Mouse (Mus musculus): ENCODE data around the gene Gje1. TPM values are rescaled to one million over a fixed set of nuclear protein-coding genes. Genes with fewer than 3 reads are reported as not detected.
A peak's percentile ranks its signal among the peaks of the same experiment; 100 is the strongest.

The Gje1 gene
- polyA plus RNA-seq (2015; fragmentation: Nextera tagmentation; extraction: Ambion mirVana) = not detected in 2 replicates

DNA sequence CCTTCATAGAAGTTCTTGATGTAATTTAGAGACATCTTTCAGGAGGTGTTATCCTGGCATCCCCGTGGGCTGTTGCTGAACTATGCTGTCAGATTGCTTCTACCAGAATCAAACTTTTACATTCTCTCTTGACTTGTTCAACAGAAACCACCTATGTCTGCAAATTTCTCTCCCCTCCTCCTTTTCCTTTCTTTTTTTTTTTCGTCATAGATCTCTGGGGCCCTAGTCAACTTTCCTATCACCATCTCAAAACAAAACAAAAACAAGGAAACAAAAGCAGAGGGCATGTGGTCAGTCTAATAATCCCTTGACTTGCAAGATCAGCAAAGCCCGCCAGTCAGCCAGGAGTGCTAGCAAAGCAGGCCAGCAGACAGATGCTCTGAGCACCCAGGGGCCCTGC lies at the start of gene Gje1:
TSS of gene Gje1 (minus strand) at position 101 of the 400 bp plus-strand sequence.
- H3K9ac ChIP-seq (ENCODE audit: low read depth, low read length) = no peak within 1 kb of the TSS
- no peak for ATAC-seq

DNA sequence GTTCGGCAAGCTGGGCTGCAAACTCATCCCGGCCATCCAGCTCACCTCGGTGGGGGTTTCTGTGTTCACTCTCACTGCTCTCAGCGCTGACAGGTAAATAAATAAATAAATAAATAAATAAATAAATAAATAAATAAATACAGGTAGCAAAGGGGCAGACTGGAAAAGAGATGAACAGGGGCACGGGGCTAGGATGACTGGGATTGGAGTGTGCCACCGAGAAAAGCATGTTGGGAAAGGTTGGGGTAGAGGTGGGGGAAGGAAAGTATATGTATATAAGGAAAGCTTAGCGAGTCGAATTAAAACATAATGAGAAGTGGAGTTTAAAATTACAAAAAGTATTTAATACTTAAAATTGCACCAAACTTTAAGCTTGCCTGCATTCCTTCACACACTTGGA lies 42.6 kb upstream of the Gje1 start:
- peak overlapping the region; percentile 61 for H3K4me2 ChIP-seq (ENCODE audit: low read depth, low read length)
- no peaks in the 10 kb centered on the region; the same call in 1 of the 2 replicates for H3K4me1 ChIP-seq (ENCODE audit: control insufficient read depth, insufficient read depth, low read length)
- H3K27me3 ChIP-seq (replicated peaks; ENCODE audit: control insufficient read depth, insufficient read depth, low read length) = peaks cover 8% of the 10 kb centered on the region; the same call in 1 of the 2 replicates
- no peak overlapping the region for H3K27ac ChIP-seq (ENCODE audit: low read length)
- H3K4me3 ChIP-seq (ENCODE audit: low read length) = peak overlapping the region; percentile 34
- no peaks in the 10 kb centered on the region for H3K36me3 ChIP-seq (ENCODE audit: control insufficient read depth, insufficient read depth, low read length)
- no peak overlapping the region for H3K9ac ChIP-seq (ENCODE audit: low read depth, low read length)
- no peaks in the 10 kb centered on the region for H3K9me3 ChIP-seq (ENCODE audit: control insufficient read depth, low read length)
- no peak for ATAC-seq
- 26% methylated on average over 8 of the region's 8 CpGs for WGBS

More for the DNA sequence above, at the start of gene Gje1:
- Histone ChIP-seq H3K27me3 (replicated peaks; ENCODE audit: control insufficient read depth, insufficient read depth, low read length) (no peaks in the 10 kb centered on the region), H3K27ac (ENCODE audit: low read length) (no peak within 1 kb of the TSS), H3K4me3 (ENCODE audit: low read length) (no peak within 1 kb of the TSS), H3K36me3 (ENCODE audit: control insufficient read depth, insufficient read depth, low read length) (no peaks in the 10 kb centered on the region), H3K4me2 (ENCODE audit: low read depth, low read length) (no peak within 1 kb of the TSS), H3K9me3 (ENCODE audit: control insufficient read depth, low read length) (no peaks in the 10 kb centered on the region), H3K4me1 (ENCODE audit: control insufficient read depth, insufficient read depth, low read length) (no peaks in the 10 kb centered on the region)
- 72% methylated on average over 3 of the region's 3 CpGs for WGBS

DNA sequence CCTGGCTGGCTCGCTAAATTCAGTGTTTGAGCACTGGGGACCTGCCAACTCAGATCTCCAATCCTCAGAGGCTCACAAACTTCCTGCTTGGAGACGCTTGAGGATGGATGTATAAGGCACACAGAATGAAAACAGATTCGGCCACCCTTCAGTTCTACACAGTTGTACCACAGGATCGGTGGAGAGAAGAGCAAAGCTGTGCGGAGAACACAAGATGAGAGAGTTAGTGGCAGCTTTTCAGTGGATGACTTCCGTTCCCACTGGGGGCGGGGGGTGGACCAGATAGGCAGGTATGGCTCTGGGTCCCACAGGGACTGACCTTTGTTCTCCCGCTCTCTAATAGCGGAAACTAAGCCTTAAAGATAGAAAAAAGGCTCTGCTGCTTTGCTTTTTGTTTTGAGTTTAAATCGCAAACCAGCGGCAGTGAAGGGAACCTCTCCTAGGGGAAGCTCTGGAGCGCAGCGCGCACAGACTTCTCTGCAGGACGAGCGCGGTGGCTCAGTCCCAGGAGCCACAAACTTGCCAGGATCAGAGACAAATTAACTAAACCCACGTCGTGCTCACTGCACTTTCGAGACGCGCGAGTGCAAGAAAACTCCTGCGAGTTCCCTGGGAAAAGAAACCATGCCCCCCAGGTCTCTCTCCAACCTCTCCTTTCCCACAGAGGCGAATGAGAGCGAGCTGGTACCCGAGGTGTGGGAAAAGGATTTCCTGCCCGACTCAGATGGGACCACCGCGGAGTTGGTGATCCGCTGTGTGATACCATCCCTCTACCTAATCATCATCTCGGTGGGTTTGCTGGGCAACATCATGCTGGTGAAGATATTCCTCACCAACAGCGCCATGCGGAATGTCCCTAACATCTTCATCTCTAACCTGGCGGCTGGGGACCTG lies 41.9 kb upstream of the Gje1 start:
- Histone ChIP-seq H3K9ac (ENCODE audit: low read depth, low read length) (no peak overlapping the region), H3K4me2 (ENCODE audit: low read depth, low read length) (peak overlapping the region; percentile 61), H3K27ac (ENCODE audit: low read length) (no peak overlapping the region), H3K4me1 (ENCODE audit: control insufficient read depth, insufficient read depth, low read length) (no peaks in the 10 kb centered on the region; the same call in 1 of the 2 replicates), H3K27me3 (replicated peaks; ENCODE audit: control insufficient read depth, insufficient read depth, low read length) (peaks cover 8% of the 10 kb centered on the region; the same call in 1 of the 2 replicates), H3K4me3 (ENCODE audit: low read length) (peak overlapping the region; percentile 34), H3K36me3 (ENCODE audit: control insufficient read depth, insufficient read depth, low read length) (no peaks in the 10 kb centered on the region), H3K9me3 (ENCODE audit: control insufficient read depth, low read length) (no peaks in the 10 kb centered on the region)
- 2% methylated on average over 35 of the region's 35 CpGs for WGBS
- peak; percentile 46; the same call in 1 of the 2 replicates for ATAC-seq

DNA sequence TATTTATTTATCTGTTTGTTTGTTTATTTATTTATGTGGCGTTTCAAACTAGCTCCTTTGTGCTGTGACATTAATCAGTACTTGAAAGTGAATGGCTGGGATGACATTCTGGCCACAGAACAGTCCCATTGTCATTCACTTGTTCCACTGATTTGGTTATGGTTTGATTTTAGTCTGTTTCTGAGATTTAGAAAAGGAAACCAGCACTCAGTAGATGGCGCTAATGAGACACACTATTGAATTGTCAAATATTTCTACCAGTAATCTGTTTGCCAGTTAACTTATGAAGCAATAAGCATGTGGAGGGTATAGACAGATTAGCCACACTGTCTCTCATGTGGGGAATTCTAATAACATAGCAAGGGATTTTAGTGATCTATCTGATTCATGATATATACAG lies 16.3 kb upstream of the Gje1 start:
- WGBS = 6% methylated on average over 2 of the region's 2 CpGs

DNA sequence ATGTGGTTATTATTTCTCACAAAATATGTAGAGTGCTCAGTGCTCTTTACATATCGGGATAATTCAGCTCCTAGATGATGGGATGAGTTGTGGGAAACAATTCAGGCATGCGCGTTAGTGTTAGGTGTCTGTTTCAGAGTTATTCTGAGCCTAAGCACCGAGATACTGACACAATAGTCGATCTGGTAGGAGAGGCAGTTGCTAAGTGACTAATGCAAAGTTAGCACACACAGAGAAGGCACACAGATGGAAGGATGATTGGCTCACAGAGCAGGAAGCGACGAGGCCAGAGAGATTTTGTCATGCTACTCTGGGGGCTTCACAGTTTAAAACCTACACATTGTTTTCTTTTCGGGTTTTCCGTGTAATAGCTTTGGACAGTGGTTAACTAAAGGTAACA lies 7.7 kb upstream of the Gje1 start:
- Histone ChIP-seq H3K4me2 (ENCODE audit: low read depth, low read length) (no peak overlapping the region), H3K4me1 (ENCODE audit: control insufficient read depth, insufficient read depth, low read length) (no peaks in the 10 kb centered on the region), H3K27ac (ENCODE audit: low read length) (no peak overlapping the region), H3K27me3 (replicated peaks; ENCODE audit: control insufficient read depth, insufficient read depth, low read length) (no peaks in the 10 kb centered on the region), H3K4me3 (ENCODE audit: low read length) (no peak overlapping the region), H3K9me3 (ENCODE audit: control insufficient read depth, low read length) (no peaks in the 10 kb centered on the region), H3K36me3 (ENCODE audit: control insufficient read depth, insufficient read depth, low read length) (no peaks in the 10 kb centered on the region), H3K9ac (ENCODE audit: low read depth, low read length) (no peak overlapping the region)
- WGBS = 70% methylated on average over 9 of the region's 9 CpGs
- no peak for ATAC-seq

More for the DNA sequence above, 16.3 kb upstream of the Gje1 start:
- no peaks in the 10 kb centered on the region for H3K4me1 ChIP-seq (ENCODE audit: control insufficient read depth, insufficient read depth, low read length)
- no peaks in the 10 kb centered on the region for H3K36me3 ChIP-seq (ENCODE audit: control insufficient read depth, insufficient read depth, low read length)
- H3K4me3 ChIP-seq (ENCODE audit: low read length) = no peak overlapping the region
- H3K9ac ChIP-seq (ENCODE audit: low read depth, low read length) = no peak overlapping the region
- no peaks in the 10 kb centered on the region for H3K27me3 ChIP-seq (replicated peaks; ENCODE audit: control insufficient read depth, insufficient read depth, low read length)
- no peak overlapping the region for H3K27ac ChIP-seq (ENCODE audit: low read length)
- no peak for ATAC-seq
- no peak overlapping the region for H3K4me2 ChIP-seq (ENCODE audit: low read depth, low read length)
- no peaks in the 10 kb centered on the region for H3K9me3 ChIP-seq (ENCODE audit: control insufficient read depth, low read length)

DNA sequence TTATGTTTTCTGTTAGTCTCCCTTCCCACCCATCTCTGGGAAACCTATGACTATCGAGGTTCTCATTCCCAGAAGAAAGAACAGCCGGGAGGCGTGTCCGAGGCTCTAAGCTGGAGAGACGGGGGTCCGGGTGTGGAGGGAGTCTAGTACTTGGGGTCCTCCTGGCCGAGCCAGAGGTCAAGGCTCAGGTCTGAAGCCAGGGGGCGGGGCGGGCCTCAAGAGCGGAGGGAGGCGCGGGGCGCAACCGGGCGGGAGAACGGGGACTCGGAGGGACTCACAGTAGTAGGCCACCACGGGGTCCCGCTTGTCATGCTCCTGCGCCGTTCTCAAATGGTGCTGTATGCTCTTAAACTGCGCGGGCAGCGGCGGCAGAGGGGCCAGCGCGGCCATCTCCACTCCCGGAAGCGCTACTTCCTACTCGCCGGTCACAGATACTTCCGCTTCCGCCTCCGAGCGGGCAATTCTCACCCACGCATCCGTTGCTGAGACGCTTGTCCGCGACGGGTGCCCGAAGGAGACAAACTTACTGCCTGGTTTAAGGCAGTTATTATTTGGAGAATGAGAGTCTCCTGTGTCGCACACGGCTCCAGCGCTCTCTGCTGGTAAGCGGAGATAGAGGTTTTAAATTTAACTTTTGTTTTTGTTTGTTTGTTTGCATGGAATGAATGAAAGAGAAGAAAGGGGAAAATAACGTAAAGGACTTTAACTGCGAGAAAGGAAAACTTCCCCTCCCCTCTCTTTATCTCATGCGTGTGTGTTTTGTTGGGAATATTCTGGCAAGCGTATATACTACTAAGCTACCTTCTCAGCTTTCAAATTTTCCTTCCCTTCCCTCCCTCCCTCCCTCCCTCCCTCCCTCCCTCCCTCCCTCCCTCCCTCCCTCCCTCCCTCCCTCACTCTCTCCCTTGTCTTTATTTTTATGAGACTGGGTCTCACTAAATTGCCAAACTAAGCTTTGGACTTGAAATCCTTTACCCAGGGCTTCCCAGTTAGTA lies 12.6 kb downstream of the Gje1 start, which contains the start of the genes Vta1 and Nmbr:
TSS of gene Vta1 (minus strand) at position 489 of the 995 bp plus-strand sequence.
TSS of gene Nmbr (plus strand) at position 520 of the 995 bp plus-strand sequence.
- Histone ChIP-seq H3K36me3 (ENCODE audit: control insufficient read depth, insufficient read depth, low read length) (no peaks in the 10 kb centered on the region), H3K9me3 (ENCODE audit: control insufficient read depth, low read length) (no peaks in the 10 kb centered on the region), H3K4me3 (ENCODE audit: low read length) (peak within 1 kb of the TSS; percentile 91), H3K9ac (ENCODE audit: low read depth, low read length) (peak within 1 kb of the TSS; percentile 86), H3K27ac (ENCODE audit: low read length) (peak within 1 kb of the TSS; percentile 62; the same call in 1 of the 2 replicates), H3K27me3 (replicated peaks; ENCODE audit: control insufficient read depth, insufficient read depth, low read length) (no peaks in the 10 kb centered on the region), H3K4me2 (ENCODE audit: low read depth, low read length) (peak within 1 kb of the TSS; percentile 71), H3K4me1 (ENCODE audit: control insufficient read depth, insufficient read depth, low read length) (peaks cover 11% of the 10 kb centered on the region)
- WGBS = under 1% methylated on average over 50 of the region's 50 CpGs
- peak; percentile 98 for ATAC-seq

DNA sequence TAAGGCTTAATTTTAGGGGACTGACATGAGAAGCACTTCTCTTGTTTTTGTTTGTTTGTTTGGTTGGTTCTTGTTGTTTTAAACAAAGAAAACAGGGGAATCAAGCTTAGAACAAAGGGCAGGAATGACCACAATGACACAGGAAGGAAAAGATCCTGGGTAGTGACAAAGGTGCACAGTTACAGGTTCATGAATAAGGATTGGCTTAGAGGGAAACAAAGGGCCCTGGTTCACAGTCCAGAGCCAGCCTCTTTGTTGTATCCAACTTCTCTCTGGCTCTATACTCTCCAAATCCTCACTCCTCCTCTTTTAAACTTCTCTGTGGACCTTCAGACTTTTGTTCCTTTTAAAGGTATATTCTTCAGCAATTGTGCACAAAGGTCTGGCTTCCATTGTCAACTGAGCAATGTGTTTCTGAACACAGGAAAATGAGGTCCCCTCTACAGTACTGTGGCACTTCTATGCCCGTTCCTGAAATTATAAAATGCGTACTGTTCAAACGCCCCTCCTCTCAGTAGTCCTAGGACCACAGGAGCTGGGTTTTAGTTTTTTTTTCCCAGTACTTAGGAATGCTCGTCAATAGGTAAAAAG lies 14.1 kb downstream of the Gje1 start:
- WGBS = 61% methylated on average over 4 of the region's 4 CpGs
- Histone ChIP-seq H3K27me3 (replicated peaks; ENCODE audit: control insufficient read depth, insufficient read depth, low read length) (no peaks in the 10 kb centered on the region), H3K9me3 (ENCODE audit: control insufficient read depth, low read length) (no peaks in the 10 kb centered on the region), H3K27ac (ENCODE audit: low read length) (no peak overlapping the region), H3K4me2 (ENCODE audit: low read depth, low read length) (peak overlapping the region; percentile 71), H3K36me3 (ENCODE audit: control insufficient read depth, insufficient read depth, low read length) (no peaks in the 10 kb centered on the region), H3K9ac (ENCODE audit: low read depth, low read length) (no peak overlapping the region), H3K4me3 (ENCODE audit: low read length) (no peak overlapping the region), H3K4me1 (ENCODE audit: control insufficient read depth, insufficient read depth, low read length) (peaks cover 11% of the 10 kb centered on the region)
- no peak for ATAC-seq

DNA sequence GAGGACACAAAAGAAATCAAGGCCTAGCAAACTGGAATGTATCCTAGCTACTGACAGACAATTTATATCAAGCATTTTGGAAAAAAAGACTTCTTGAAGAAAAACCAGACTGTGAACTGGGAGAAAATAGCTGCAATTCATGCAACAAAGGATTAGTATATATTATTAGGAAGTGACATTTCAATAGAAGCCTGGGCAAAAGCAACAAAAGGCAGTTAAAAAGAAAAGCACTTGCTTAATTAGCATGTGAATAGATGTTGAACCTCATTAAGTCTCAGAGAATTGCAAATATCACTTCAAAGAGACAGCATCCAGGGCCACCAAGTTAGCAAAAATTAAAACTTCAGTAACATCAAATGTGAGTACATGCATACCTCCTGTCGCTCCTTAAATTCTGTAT lies 14.8 kb downstream of the Gje1 start:
- no peaks in the 10 kb centered on the region for H3K36me3 ChIP-seq (ENCODE audit: control insufficient read depth, insufficient read depth, low read length)
- no peaks in the 10 kb centered on the region for H3K9me3 ChIP-seq (ENCODE audit: control insufficient read depth, low read length)
- ATAC-seq = no peak
- no peak overlapping the region for H3K4me2 ChIP-seq (ENCODE audit: low read depth, low read length)
- H3K4me1 ChIP-seq (ENCODE audit: control insufficient read depth, insufficient read depth, low read length) = peaks cover 11% of the 10 kb centered on the region
- no peak overlapping the region for H3K27ac ChIP-seq (ENCODE audit: low read length)
- H3K4me3 ChIP-seq (ENCODE audit: low read length) = no peak overlapping the region
- H3K9ac ChIP-seq (ENCODE audit: low read depth, low read length) = no peak overlapping the region
- 73% methylated on average over 1 of the region's 1 CpGs for WGBS
- no peaks in the 10 kb centered on the region for H3K27me3 ChIP-seq (replicated peaks; ENCODE audit: control insufficient read depth, insufficient read depth, low read length)

All from intestine, embryonic 16.5 days (tissue).